ENCODE assay signal across 35 mouse cellular contexts in genomic region chr9:32578411-32578810, GRCm38 (mm10).
"Had no signal": no experiment of that assay in that cellular context is flagged by ENCODE, and none has a peak within 500 bp of the region (broad histone marks: within the 10 kb centered on the region; RNA-seq: fewer than 3 reads in every experiment).

No protein-coding gene starts in this region.

- H3K4me1 ChIP-seq: heart, embryonic 13.5 days; heart, embryonic 15.5 days; hindbrain, embryonic 12.5 days; hindbrain, embryonic 13.5 days; hindbrain, embryonic 15.5 days; intestine, embryonic 15.5 days; kidney, embryonic 15.5 days had no signal

- H3K4me2 ChIP-seq: heart, embryonic 11.5 days; heart, embryonic 12.5 days; heart, embryonic 13.5 days; heart, embryonic 15.5 days; hindbrain, embryonic 12.5 days; hindbrain, embryonic 13.5 days; hindbrain, embryonic 14.5 days; hindbrain, embryonic 15.5 days; intestine, embryonic 15.5 days; kidney, embryonic 15.5 days had no signal

- H3K27ac ChIP-seq: heart, embryonic 13.5 days; heart, embryonic 15.5 days; hindbrain, embryonic 10.5 days; hindbrain, embryonic 12.5 days; hindbrain, embryonic 13.5 days; hindbrain, embryonic 14.5 days; hindbrain, embryonic 15.5 days; hindbrain, postnatal 0 days; intestine, embryonic 15.5 days; kidney, embryonic 15.5 days; kidney, postnatal 0 days; layer of hippocampus, adult 2 months; left cerebral cortex, adult 2 months had no signal

- DNase-seq: heart, postnatal 10 days; heart, postnatal 14 days; heart, postnatal 36 days; heart, postnatal 4 days; kidney, adult 11 months; kidney, adult 18-20 months; kidney, adult 2 months; kidney, adult 8-10 months; kidney, adult 9 months; kidney, postnatal 10 days; kidney, postnatal 14 days; kidney, postnatal 25 days; kidney, postnatal 36 days; kidney, postnatal 4 days; layer of hippocampus, adult 9-11 months; layer of hippocampus, postnatal 36 days had no signal

- ATAC-seq: hindbrain, embryonic 16.5 days; hindbrain, postnatal 0 days; inflammation-experienced regulatory T-cells, adult 6 months; intestine, embryonic 15.5 days; intestine, embryonic 16.5 days; intestine, postnatal 0 days had no signal

- H3K9me3 ChIP-seq: heart, embryonic 12.5 days; heart, embryonic 13.5 days; heart, embryonic 15.5 days; hindbrain, embryonic 10.5 days; hindbrain, embryonic 12.5 days; hindbrain, embryonic 13.5 days; hindbrain, embryonic 15.5 days; intestine, embryonic 15.5 days; kidney, embryonic 15.5 days had no signal

- H3K9ac ChIP-seq: heart, embryonic 12.5 days; heart, embryonic 13.5 days; heart, embryonic 15.5 days; hindbrain, embryonic 12.5 days; hindbrain, embryonic 13.5 days; hindbrain, embryonic 14.5 days; hindbrain, embryonic 15.5 days; intestine, embryonic 15.5 days; kidney, embryonic 15.5 days had no signal

- H3K27me3 ChIP-seq: heart, embryonic 13.5 days; heart, embryonic 15.5 days; hindbrain, embryonic 12.5 days; hindbrain, embryonic 13.5 days; hindbrain, embryonic 15.5 days; intestine, embryonic 15.5 days; kidney, embryonic 15.5 days had no signal

- H3K36me3 ChIP-seq: heart, embryonic 12.5 days; heart, embryonic 13.5 days; heart, embryonic 15.5 days; hindbrain, embryonic 10.5 days; hindbrain, embryonic 12.5 days; hindbrain, embryonic 13.5 days; hindbrain, embryonic 15.5 days; intestine, embryonic 15.5 days; kidney, embryonic 15.5 days had no signal

- H3K4me3 ChIP-seq: heart, embryonic 12.5 days; heart, embryonic 13.5 days; heart, embryonic 15.5 days; hindbrain, embryonic 10.5 days; hindbrain, embryonic 12.5 days; hindbrain, embryonic 13.5 days; hindbrain, embryonic 15.5 days; intestine, embryonic 15.5 days; kidney, embryonic 15.5 days; layer of hippocampus, adult 2 months; left cerebral cortex, adult 2 months had no signal
